Mouse (Mus musculus) intestine, postnatal 0 days (tissue): ENCODE data around the gene Hp1bp3. TPM values are rescaled to one million over a fixed set of nuclear protein-coding genes. Genes with fewer than 3 reads are reported as not detected.

ENCODE experiments used
- ATAC-seq: fragments of 200-750 bp; cut with Nextera tagmentation; 2 replicates; pipeline ENCODE4 v1.8.0; 2017; ENCODE audit warnings: mild to moderate bottlenecking, moderate TSS enrichment, moderate library complexity
- H3K27ac ChIP-seq: fragments of 300-500 bp; sonication (generic); 2 replicates; pipeline ENCODE4 v1.5.1; 2014; ENCODE audit warnings: mild to moderate bottlenecking, low read depth, low read length, moderate library complexity
- H3K27me3 ChIP-seq: fragments of 300-500 bp; sonication (generic); replicated peaks from 2 replicates; pipeline ENCODE4 v1.6.1; 2014; ENCODE audit warnings: low read length, mixed read lengths; ENCODE audit not compliant: control insufficient read depth, insufficient read depth
- H3K36me3 ChIP-seq: fragments of 300-500 bp; sonication (generic); 2 replicates; pipeline ENCODE4 v1.6.1; 2014; ENCODE audit warnings: mild to moderate bottlenecking, moderate library complexity; ENCODE audit not compliant: control insufficient read depth, insufficient read depth
- H3K4me1 ChIP-seq: fragments of 300-500 bp; sonication (generic); replicated peaks from 2 replicates; pipeline ENCODE4 v1.6.1; 2014; ENCODE audit warnings: antibody characterized with exemption, low read length, mixed read lengths; ENCODE audit not compliant: control insufficient read depth, insufficient read depth
- H3K4me2 ChIP-seq: fragments of 300-500 bp; sonication (generic); replicated peaks from 2 replicates; pipeline ENCODE4 v1.6.1; 2014; ENCODE audit warnings: low read depth, mild to moderate bottlenecking, moderate library complexity
- H3K4me3 ChIP-seq: fragments of 300-500 bp; sonication (generic); 2 replicates; pipeline ENCODE4 v1.5.1; 2014; ENCODE audit warnings: low read depth, low read length
- H3K9ac ChIP-seq: fragments of 300-500 bp; sonication (generic); 2 replicates; pipeline ENCODE4 v1.6.1; 2014; ENCODE audit warnings: mild to moderate bottlenecking, low read depth, low read length
- H3K9me3 ChIP-seq: fragments of 300-500 bp; sonication (generic); 2 replicates; pipeline ENCODE4 v1.6.1; 2016; ENCODE audit warnings: mixed run types; ENCODE audit not compliant: control insufficient read depth
- CTCF ChIP-seq: sonication (generic); IDR thresholded peaks from 2 replicates; pipeline ENCODE4 v1.5.1; 2016; ENCODE audit warnings: low read depth, mild to moderate bottlenecking, control low read depth, antibody characterized with exemption, moderate library complexity
- WGBS: fragments of 180-500 bp; shearing (Covaris S2); extraction: QIAGEN DNeasy Blood & Tissue Kit; methylation state at CpG from one replicate; pipeline ENCODE4 v1.1.7; 2014; 5-methylcytosine and 5-hydroxymethylcytosine counted together
- polyA plus RNA-seq: library from polyadenylated mRNA; unstranded; fragments of >200 nt; fragmentation: Nextera tagmentation; extraction: Ambion mirVana; gene quantifications from 2 replicates; pipeline ENCODE4 v1.2.1, GENCODE M21; 2015

The Hp1bp3 gene
- polyA plus RNA-seq, 1 experiment from 2014 or later = 75.5 TPM

DNA sequence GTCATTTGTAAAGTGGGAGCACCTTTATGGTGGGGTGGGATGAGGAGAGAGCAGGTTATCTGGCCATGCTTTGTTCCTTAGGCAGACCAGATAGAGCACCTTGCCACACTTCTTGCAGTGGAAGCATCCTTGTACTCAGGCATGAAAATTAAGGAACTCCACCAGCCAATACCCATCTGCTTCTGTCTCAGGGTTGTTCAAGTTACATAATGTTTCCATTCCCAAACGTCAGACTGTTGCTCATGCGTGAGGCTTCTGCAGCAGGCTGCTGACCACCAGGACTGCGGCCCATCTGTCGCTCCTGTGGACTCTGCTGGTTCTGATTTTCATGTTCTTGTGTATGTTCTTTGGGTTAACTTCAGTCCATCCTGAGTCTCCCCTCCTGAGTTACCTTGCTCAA, 35.4 kb upstream of the Hp1bp3 start:
- Histone ChIP-seq H3K4me1 (no peaks in the 10 kb centered on the region), H3K4me3 (no peak overlapping the region), H3K4me2 (no peak overlapping the region), H3K27ac (no peak overlapping the region), H3K9ac (no peak overlapping the region), H3K27me3 (no peaks in the 10 kb centered on the region), H3K36me3 (peaks cover 82% of the 10 kb centered on the region), H3K9me3 (no peaks in the 10 kb centered on the region)
- 92% methylated on average over 4 of the region's 4 CpGs for WGBS
- TF ChIP-seq CTCF = no peak
- no peak for ATAC-seq

DNA sequence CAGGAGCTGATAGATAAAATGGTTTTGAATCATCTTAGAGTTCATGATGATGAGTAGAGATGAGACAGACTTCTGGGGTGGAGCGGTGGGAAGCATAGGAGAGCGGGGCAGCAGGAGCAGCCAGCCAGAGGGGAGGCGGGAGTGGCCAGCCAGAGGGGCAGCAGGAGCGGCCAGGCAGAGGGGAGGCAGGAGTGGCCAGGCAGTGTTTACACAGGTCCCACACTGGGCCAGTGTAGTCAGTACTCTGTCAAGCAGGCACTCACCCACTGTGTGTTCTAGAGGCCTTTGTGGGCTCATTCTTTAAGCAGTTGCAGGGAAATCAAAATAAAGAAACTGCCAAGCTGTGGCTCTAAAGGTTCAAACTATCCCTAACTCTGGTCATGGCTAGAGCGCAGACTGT, 32.0 kb upstream of the Hp1bp3 start:
- peak overlapping the region; percentile 85 for H3K27ac ChIP-seq
- H3K4me3 ChIP-seq = no peak overlapping the region
- TF ChIP-seq CTCF = no peak
- no peaks in the 10 kb centered on the region for H3K27me3 ChIP-seq
- H3K36me3 ChIP-seq = peaks cover 74% of the 10 kb centered on the region
- no peak for ATAC-seq
- H3K9ac ChIP-seq = no peak overlapping the region
- H3K9me3 ChIP-seq = no peaks in the 10 kb centered on the region
- WGBS = 71% methylated on average over 5 of the region's 5 CpGs
- H3K4me1 ChIP-seq = no peaks in the 10 kb centered on the region
- H3K4me2 ChIP-seq = no peak overlapping the region

GRCm38 (mm10) chr4:138184573-138184981, 31.5 kb upstream of the Hp1bp3 start:
- Histone ChIP-seq H3K4me2 (no peak overlapping the region), H3K9me3 (no peaks in the 10 kb centered on the region), H3K9ac (no peak overlapping the region), H3K4me1 (no peaks in the 10 kb centered on the region), H3K27me3 (no peaks in the 10 kb centered on the region), H3K27ac (peak overlapping the region; percentile 85; the same call in 1 of the 2 replicates), H3K4me3 (no peak overlapping the region), H3K36me3 (peaks cover 79% of the 10 kb centered on the region)
- peak; percentile 87 for ATAC-seq
- WGBS = 45% methylated on average over 5 of the region's 5 CpGs
- TF ChIP-seq CTCF = no peak

GRCm38 (mm10) chr4:138185961-138186360, 30.1 kb upstream of the Hp1bp3 start:
- Histone ChIP-seq H3K27ac (no peak overlapping the region), H3K36me3 (peaks cover 82% of the 10 kb centered on the region), H3K4me2 (no peak overlapping the region), H3K9me3 (no peaks in the 10 kb centered on the region), H3K4me1 (no peaks in the 10 kb centered on the region), H3K27me3 (no peaks in the 10 kb centered on the region), H3K4me3 (no peak overlapping the region), H3K9ac (no peak overlapping the region)
- TF ChIP-seq CTCF = no peak
- WGBS = 92% methylated on average over 7 of the region's 7 CpGs
- ATAC-seq = no peak

- no peak for TF ChIP-seq CTCF
- WGBS = 81% methylated on average over 7 of the region's 7 CpGs
Observed at GRCm38 (mm10) chr4:138187995-138188394, 28.1 kb upstream of the Hp1bp3 start.

DNA sequence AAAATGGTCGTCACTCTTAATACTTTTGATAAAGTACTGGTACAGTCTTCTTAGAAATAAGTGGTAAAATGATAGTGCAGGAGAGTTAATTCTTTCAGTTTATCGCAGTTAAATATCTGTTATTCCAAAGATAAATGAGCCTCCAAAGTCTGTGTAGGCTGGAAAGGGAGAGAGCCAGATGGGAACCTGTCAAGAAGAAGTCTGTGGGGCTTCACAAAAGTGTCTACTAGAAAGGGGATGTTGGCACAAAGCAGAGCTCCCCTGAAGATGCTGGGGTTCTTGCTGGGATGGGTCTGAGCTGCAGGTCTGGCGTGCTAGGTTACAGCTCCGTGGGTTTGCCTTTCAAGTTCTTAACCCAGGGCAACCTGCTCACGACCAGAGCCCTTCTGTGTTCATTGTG, 23.5 kb upstream of the Hp1bp3 start:
- Histone ChIP-seq H3K4me3 (no peak overlapping the region), H3K9ac (no peak overlapping the region), H3K4me2 (no peak overlapping the region), H3K36me3 (peaks cover 90% of the 10 kb centered on the region), H3K9me3 (no peaks in the 10 kb centered on the region), H3K4me1 (no peaks in the 10 kb centered on the region), H3K27ac (no peak overlapping the region), H3K27me3 (no peaks in the 10 kb centered on the region)
- TF ChIP-seq CTCF = no peak
- ATAC-seq = no peak
- 87% methylated on average over 5 of the region's 5 CpGs for WGBS

More at GRCm38 (mm10) chr4:138187995-138188394, 28.1 kb upstream of the Hp1bp3 start:
- Histone ChIP-seq H3K27ac (no peak overlapping the region), H3K4me3 (no peak overlapping the region), H3K4me2 (no peak overlapping the region), H3K4me1 (no peaks in the 10 kb centered on the region), H3K9ac (no peak overlapping the region), H3K27me3 (no peaks in the 10 kb centered on the region), H3K9me3 (no peaks in the 10 kb centered on the region), H3K36me3 (peaks cover 87% of the 10 kb centered on the region)
- no peak for ATAC-seq

DNA sequence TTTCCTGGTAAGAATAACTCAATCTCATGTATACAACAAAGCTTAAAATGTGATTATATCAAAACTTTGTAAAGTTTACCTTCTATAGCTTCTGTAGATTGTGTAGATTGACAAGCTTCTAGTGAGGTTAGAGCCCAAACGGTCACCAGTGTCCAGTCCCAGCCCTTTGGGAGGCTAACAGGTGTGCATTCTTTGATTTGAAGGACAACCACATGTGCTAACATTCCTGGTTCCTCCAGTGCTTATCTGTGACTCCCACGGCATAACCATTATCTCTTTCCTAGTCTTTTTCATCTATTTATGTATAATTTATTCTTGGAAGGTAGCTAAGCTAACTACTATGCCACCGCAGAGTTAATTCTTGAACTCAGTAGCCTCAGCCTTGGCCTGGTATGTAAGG, 15.3 kb upstream of the Hp1bp3 start:
- H3K27me3 ChIP-seq = no peaks in the 10 kb centered on the region
- H3K4me3 ChIP-seq = no peak overlapping the region
- H3K27ac ChIP-seq = no peak overlapping the region
- no peaks in the 10 kb centered on the region for H3K9me3 ChIP-seq
- no peak for ATAC-seq
- 83% methylated on average over 3 of the region's 3 CpGs for WGBS
- no peak for TF ChIP-seq CTCF
- no peaks in the 10 kb centered on the region for H3K4me1 ChIP-seq
- H3K9ac ChIP-seq = no peak overlapping the region
- H3K4me2 ChIP-seq = no peak overlapping the region
- H3K36me3 ChIP-seq = peaks cover 79% of the 10 kb centered on the region
